Mouse (Mus musculus): ENCODE data around the gene Syvn1.

- TF ChIP-seq TAL1 (IDR thresholded peaks at IDR 0.05; ENCODE audit: low read length) (no peak), CTCF (IDR thresholded peaks at IDR 0.05 in 2 of 3, conservative IDR thresholded peaks at IDR 0.05 in 1 of 3; ENCODE audit: control insufficient read depth in 1 of 3, insufficient read depth in 1 of 3, low read depth in 2 of 3, low read length in 3 of 3, poor library complexity in 1 of 3, severe bottlenecking in 1 of 3) (peak in 2 of 3 experiments; percentile 9 to 38; a peak in 2 of 6 replicates), ELF1 (IDR thresholded peaks at IDR 0.05; ENCODE audit: low read depth, low read length) (no peak), TBP (IDR thresholded peaks at IDR 0.05; ENCODE audit: low read depth, low read length) (peak; percentile 85)
Observed at GRCm38 (mm10) chr19:6040002-6040401, 6.4 kb upstream of the Syvn1 start.
